Mouse (Mus musculus): ENCODE measurements around the gene AI593442.

DNA sequence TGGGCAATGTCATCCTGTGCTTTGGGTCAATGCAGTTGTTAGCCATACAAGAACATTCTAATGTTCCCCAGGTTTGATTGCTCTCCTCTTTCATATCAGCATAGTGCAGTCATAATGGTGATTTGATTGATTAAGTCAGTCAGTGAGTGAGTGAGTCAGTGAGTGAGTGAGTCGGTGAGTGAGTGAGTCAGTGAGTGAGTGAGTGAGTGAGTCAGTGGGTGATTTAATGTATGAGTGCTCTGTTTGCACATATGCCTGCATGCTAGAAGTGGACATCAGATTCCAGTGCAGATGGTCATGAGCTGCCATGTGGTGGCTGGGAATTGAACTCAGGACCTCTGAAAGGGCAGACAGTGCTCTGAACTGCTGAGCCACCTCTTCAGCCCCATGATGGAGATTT, 43.0 kb upstream of the AI593442 start:
- no peak for TF ChIP-seq POLR2A (IDR thresholded peaks at IDR 0.05; ENCODE audit: control insufficient read depth in 1 of 2, insufficient read depth in 1 of 2, low read depth in 1 of 2, low read length in 2 of 2, poor library complexity in 1 of 2)
- TF ChIP-seq MAFK (IDR thresholded peaks at IDR 0.05; ENCODE audit: borderline replicate concordance, low read depth, low read length), result no peak
- TF ChIP-seq ZNF384 (IDR thresholded peaks at IDR 0.05; ENCODE audit: low read depth, low read length), result no peak
- no peak for TF ChIP-seq CTCF (IDR thresholded peaks at IDR 0.05 in 2 of 3, conservative IDR thresholded peaks at IDR 0.05 in 1 of 3; ENCODE audit: control insufficient read depth in 1 of 3, insufficient read depth in 1 of 3, low read depth in 2 of 3, low read length in 3 of 3, poor library complexity in 1 of 3, severe bottlenecking in 1 of 3)
- TF ChIP-seq CHD1 (IDR thresholded peaks at IDR 0.05; ENCODE audit: low read depth, low read length), result no peak
- no peak for TF ChIP-seq CHD2 (IDR thresholded peaks at IDR 0.05; ENCODE audit: low read length)
- TF ChIP-seq MYC (IDR thresholded peaks at IDR 0.05; ENCODE audit: low read depth, low read length), result no peak
- TF ChIP-seq SMC3 (IDR thresholded peaks at IDR 0.05; ENCODE audit: low read depth, low read length), result no peak
- no peak for TF ChIP-seq TBP (IDR thresholded peaks at IDR 0.05; ENCODE audit: low read depth, low read length)
- no peak for TF ChIP-seq RCOR1 (IDR thresholded peaks at IDR 0.05; ENCODE audit: low read depth, low read length)
- no peak for TF ChIP-seq GATA1 (IDR thresholded peaks at IDR 0.05; ENCODE audit: low read depth, low read length)
- TF ChIP-seq ZC3H11A (IDR thresholded peaks at IDR 0.05; ENCODE audit: low read depth, low read length), result no peak
- TF ChIP-seq SIN3A (IDR thresholded peaks at IDR 0.05; ENCODE audit: low read length), result no peak
- no peak for TF ChIP-seq USF1 (IDR thresholded peaks at IDR 0.05; ENCODE audit: low read depth, low read length)

Measured in MEL (cell line).